Mouse (Mus musculus): ENCODE measurements around the gene Sptssb.

Sptssb gene

DNA sequence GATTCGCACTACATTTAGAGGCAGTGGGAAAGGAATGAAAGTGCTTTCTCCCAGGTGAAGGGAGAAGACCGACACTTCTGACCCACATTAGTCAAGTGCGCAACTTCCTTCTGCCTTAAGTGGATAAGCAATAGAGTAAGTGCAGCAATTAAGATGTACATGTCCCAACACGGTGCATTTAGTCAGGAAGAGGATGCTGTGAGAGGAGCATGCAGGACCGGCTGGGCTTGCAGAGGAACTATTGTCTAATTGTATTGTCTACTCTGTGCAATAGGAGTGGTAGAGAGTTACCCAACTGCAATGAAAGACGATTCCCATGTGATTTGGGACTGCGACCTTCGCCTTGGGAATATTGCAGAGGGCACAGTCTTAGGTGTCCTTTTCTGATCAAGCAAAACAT, 30.2 kb downstream of the Sptssb start:
- no peak for DNase-seq (ENCODE audit: low read depth)

DNA sequence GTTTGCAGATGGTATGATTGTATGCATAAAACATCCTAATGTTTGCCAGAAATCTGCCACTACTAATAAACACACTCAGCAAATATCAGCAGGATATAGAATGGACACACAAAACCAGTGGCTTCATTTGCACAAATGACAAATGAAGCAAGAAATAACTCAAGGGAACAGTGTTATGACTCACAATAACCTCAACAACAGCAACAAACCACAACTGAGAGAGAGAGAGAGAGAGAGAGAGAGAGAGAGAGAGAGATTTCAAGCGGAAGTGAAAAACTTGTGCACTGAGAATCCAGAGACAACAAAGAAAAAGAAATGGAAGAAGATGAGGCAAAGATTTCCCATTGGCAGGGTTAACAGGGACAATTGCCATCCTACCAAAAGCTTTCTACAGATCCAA, 35.2 kb downstream of the Sptssb start:
- no peak for DNase-seq (ENCODE audit: low read depth)

DNA sequence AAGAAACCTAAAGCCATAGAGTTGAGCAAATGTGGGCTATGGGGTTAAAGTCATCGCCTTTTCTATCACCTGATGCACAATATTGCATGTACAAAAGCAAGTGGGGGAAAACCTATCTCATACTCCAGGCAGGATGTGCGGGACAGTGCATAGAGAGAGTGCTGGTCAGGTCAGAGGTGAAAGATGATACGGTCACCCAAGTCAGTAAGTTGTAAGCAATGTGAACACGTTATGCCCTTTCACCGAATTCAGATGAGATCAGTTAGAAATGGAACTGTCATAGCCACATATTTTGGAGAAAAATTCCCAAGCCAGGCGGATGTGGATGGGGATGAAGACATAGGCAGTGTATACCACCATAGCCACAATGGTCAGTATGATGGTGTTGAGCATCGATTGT, 39.1 kb downstream of the Sptssb start:
- DNase-seq (ENCODE audit: low read depth), result no peak

DNA sequence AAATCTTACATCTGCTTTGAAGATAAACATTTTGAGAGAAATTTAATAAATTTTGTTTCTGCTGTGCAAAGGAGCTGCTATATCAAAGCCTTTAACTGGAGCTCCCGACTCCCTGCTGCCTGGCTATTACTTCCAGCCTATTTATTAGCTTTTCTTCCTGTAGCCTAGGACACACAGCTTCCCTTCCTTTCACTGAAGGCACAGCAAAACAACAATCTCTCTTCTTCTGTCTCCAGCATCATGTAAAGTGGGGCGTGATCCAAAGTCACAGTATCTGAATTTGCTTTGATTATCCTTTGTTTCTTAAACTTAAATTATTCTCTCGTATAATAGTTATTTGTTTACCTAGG, 39.9 kb downstream of the Sptssb start:
- no peak for DNase-seq (ENCODE audit: low read depth)

DNA sequence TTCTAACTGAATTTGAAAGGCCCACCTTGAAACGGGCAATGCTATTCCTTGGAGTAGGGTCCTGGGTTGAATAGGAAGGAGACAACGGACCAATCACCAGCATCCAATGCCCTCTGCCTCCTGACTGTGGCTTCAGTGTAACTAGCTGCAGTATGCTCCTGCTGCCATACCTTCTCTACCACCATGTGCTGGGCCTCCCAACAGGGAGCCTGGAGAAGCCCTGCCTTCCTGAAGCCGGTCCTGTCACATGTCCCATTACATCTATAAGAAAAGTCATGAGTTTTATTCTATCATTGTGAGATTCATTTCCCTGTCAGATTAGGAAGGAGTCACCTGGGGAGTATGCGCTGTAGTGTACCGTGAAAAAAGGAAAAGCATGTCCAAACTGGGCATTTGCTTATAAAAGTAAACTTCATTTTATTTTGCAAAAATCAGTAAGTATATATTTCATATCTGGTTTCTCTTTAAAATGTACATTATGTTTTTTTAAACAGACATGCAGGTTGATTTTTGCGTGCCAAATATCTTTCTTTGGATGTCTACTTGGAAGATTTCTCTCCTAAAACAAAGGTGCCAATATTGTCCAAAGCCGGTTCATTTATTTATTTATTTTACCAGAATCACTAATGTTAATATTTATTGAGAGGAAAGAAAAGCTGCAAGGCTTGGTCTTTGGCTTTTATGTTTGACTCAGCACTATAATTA, 40.4 kb downstream of the Sptssb start:
- no peak for DNase-seq (ENCODE audit: low read depth)

DNA sequence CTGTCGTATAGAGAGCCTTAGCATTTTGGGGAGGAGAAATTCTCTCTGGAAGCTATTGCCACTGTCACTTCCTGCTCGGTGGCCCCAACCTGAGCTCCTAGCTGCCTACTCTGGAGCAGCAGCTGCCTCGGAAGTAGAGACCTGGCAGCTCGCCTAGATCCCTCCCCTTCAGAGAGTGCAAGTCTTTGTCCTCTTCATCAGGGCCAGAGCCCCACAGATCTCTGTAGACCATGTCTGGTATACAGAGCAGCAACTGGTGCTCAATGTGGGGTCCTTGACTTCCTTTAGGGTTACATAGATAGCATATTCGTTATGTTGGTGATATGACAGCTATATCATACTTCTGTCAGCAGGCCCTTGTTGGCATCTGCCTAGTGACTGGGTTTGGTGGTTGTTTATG, 41.3 kb downstream of the Sptssb start:
- DNase-seq (ENCODE audit: low read depth), result no peak

DNA sequence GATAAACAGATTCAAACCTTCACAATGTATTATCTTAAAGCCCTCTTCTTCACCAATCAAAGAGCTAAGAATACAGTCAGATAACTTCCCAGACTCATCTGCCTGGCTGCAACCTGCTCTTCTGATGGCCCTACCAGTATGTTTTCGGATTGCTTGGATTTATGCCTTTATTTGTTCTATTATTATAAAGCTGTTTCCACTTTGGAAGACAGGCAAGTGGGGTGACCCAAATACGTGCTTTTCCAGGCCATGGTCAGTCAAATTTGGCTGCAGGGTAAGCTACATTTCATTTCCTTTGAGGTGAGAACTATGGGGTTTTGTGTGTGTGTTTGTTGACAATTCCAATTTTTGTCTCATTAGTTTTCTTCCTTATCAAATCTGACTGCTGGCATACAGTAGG, 43.2 kb downstream of the Sptssb start:
- no peak for DNase-seq (ENCODE audit: low read depth)

DNA sequence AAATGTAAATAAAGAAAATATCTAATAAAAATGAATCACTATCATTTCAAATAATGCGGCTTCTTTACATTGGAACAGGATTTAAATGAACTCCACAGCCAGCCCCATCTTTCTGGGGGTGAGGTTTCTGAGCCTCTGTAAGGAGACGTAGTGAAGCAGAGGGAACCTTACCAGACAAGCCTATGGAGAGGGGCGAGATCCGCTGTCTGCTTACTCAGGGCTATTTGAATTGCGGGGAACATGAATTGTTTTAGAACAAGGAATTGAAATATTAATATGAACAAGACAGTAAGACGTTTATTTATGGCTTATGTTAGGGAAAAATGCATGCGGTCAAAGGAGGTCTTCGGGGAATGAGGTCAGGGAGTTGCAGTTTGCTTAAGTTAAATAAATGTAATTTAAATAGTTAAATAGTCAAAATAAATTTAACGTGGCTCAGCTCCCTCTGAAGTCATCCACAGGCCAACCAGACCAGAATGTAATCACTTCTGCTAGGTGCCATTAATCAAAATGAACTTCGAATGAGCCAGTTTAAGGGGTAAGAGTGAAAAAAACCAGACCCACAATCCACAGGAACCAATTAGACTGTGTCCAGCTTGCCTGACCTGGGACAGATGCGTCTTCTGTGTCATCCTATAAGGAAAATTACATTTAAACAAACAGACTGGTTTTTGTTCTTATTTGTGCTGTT, 46.6 kb downstream of the Sptssb start:
- DNase-seq (ENCODE audit: low read depth), result no peak

DNA sequence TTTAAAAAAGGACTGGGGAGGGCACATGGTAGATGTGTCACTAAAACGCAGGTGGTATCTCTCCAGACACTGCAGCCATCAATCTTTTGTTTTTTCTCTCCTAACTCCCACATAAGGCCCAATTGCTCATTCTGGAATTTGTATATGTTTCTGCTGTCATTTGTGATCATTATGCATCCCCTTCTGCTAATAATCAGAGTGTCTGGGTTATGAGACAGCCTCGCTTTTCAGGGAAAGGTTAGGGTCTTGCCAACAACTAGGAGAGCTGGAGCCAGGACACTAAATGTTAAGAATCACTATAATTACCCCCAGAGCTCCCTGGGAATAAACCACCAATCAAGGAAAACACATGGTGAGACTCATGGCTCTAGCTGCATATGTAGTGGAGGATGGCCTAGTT, 47.3 kb downstream of the Sptssb start:
- no peak for DNase-seq (ENCODE audit: low read depth)

DNA sequence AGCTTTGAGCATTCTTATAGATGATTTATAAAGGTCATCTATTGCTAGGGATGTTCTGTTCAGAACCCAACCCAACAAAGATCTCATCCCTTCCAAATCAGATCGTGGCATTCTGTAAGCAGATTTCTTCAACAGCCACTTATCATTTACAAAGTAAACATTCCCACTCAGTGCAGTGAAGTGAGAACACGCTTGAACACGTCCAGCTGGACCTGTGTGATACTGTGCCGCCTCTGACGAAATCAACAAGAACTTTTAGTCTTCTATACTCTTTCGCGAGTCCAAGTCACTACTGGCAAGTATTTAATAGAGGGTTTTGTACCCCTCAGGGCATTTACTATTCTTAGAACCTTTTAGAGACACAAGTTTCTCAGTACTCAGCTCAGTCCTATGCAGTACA, 51.3 kb downstream of the Sptssb start:
- no peak for DNase-seq (ENCODE audit: low read depth)

DNA sequence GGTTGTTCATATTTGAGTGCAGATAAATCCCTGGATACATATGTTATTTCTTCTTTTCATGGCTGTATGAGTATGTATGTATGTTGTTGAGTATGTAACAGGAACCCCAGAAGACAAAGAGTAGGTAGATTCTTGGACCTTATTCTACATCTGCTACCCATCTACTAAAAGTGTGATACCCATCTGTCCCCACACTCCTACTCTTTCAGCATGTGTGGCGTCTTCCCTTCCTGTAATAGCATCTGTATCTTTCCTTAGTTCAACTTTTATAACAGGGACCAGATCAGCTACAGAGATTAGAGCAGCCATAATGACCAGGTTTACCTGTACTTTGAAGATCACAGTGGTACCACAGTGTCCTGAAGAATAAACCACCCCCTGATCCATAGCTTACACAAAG, 56.6 kb downstream of the Sptssb start:
- DNase-seq (ENCODE audit: low read depth), result no peak

DNA sequence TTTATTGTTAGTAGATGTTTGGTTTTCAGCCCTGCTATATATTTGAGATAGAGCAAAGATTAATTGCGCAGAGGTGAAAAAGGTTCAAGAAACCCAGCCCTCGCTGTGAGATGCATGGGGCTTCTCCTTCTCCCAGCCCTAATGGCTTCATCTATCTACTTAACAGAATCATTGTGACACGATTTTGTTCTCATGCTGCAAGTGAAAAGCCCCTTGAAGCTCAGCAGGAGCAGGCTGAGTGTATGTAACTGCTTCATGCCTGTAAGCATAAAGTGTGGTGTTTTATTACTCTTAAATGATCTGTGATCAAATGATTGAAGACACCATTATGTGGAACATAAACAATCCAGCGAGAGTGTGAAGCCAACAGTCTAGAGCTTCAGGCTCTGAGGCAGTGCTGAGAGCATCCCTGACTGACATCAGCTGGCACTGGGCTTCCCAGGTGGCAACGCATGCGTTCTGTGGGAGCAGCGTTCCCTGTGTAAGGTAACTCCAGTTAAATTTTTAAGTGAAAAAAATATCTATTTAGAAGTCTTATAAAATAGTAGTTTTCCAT, 58.8 kb downstream of the Sptssb start:
- DNase-seq (ENCODE audit: low read depth), result no peak

DNA sequence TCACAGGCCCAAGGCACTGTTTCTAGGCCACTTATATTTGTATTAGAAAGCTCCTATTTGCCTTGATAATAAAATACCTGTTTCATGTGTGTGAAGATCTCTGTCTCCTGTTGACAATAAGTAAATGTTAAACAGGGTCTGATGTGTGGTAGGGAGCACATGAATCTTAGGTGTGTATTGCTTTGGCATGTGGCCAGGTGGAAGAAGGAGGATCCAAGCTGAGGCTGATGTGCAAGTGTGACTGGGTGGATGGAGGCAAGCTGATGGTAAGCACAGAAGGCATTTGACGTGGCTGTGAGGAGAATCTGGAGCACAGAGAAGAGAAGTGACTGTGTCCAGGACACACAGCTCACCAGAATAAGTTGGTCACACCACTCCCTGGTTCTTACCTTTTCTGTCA, 60.6 kb downstream of the Sptssb start:
- no peak for DNase-seq (ENCODE audit: low read depth)

DNA sequence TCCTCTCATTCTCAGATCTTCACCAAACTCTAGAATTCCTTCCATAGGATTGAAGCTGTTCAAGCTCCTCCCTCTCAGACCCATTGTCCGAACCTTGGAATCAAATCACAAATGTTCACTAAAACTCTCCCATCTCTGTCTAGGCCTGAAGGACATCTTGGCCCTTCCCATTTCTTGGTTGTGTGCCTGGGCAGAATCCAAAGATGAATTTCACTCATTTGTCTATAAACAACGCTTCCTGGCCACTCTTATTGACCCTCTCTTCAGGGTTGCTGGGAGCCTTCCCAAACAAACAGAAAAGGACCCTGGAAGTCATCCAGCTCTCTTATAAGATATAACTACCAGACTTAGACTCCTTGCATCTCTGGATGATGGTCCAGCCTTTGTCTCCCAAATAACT, 61.8 kb downstream of the Sptssb start:
- DNase-seq (ENCODE audit: low read depth), result no peak

DNA sequence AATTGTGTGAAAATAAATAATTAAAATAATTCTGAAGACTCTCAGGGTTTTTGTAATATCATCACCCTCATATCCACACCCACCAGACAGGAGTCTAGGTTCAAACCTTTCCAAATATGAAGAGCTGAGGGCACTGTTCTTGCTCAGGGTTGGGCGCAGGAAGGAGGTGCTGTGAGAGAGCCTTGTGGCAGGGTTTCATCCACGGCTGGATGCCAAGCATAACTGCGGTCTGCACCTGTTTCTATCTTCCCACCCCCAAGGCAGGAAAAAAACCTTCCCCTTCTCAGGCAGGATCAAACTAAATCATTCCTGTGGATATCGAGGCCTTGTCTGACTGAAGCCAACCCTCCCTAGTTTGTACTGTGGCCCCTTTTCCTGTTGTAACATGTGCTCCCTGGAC, 62.2 kb downstream of the Sptssb start:
- DNase-seq (ENCODE audit: low read depth), result no peak

DNA sequence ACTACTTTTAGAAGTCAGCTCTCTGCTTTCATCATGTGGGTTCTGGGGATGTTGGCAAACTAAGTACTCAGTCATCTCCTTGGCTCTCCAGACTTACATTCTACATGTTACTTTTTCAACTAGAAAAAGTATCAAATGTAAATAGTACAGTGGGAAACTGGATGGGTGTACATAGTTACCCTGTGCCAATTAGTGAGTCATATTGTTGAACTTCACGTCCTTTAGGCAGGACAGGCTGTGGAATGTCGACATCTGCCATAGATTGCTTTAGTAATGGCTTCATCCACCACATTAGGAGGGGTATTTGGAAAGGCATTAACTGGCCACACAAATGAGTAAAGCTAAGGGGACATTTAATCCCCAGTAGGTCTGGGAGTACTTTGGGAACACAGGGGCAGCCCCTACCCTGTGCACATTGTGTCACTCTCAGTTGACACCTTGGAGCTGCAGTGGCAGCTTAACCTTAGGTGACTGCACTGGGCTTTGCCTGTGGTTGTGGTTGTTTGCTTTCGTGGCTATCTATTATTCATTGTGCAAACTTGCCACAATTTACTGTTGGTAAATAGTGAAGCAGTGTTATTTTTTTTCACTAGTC, 66.8 kb downstream of the Sptssb start:
- DNase-seq (ENCODE audit: low read depth), result no peak

DNA sequence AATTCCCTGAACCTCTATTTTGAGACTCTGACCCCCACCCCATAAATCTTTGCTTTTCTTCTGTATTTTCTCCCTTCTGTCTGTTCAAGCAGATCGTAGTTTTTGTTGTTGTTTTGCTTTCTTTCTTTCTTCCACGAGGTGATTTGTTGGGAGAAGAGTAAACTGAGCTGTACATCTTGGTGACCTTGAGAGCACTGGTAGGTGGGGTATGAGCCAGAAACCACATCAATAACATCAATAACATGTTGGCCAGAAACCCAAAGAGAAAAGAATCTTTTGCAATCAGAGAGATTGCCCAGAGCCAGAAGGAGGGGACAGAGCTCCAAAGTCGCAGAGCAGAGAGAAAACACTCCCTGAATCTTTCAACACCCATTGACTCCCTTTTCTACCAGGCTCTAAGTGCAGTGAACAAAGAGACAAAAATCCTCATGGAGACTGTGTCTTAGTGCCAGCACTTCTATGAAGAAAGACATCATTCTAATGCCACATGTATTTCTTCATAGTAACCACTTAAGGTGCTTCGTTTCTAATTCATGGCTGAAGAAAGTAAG, 80.4 kb downstream of the Sptssb start:
- no peak for DNase-seq (ENCODE audit: low read depth)

DNA sequence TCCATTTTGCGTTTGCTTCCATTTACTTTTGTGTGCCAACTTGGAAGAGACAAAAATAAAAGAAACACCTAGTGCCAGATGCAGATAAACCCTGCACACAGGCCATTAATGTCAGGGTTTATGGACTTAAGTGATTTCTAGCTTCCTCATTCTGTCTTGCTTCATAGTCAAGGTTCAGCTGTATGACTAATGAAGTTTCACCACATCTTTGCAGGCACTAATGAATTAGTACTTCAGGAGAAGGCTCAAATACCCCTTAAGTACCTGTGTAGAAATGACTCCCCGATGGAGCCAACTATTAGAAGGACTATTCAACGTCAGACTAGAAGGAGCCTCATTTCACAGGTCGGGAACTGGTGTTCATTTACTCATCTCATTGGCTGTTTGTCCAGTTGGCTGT, 86.4 kb downstream of the Sptssb start:
- DNase-seq (ENCODE audit: low read depth), result no peak
